Mouse (Mus musculus) heart, embryonic 13.5 days (tissue): ENCODE results near the gene March8. TPM values are rescaled to one million over a fixed set of nuclear protein-coding genes. Genes with fewer than 3 reads are reported as not detected.

ENCODE experiments used
- ATAC-seq: fragments of 200-750 bp; cut with Nextera tagmentation; 2 replicates; pipeline ENCODE4 v1.8.0; 2017; ENCODE audit warnings: moderate TSS enrichment; ENCODE audit not compliant: insufficient number of reproducible peaks, low FRiP score, low TSS enrichment; ENCODE audit errors: extremely low read depth
- H3K27ac ChIP-seq: fragments of 300-500 bp; sonication (generic); replicated peaks from 2 replicates; pipeline ENCODE4 v1.5.1; 2015; ENCODE audit warnings: moderate library complexity, mild to moderate bottlenecking, inconsistent platforms
- H3K27me3 ChIP-seq: fragments of 300-500 bp; sonication (generic); replicated peaks from 2 replicates; pipeline ENCODE4 v1.6.1; 2015; ENCODE audit warnings: mild to moderate bottlenecking, inconsistent platforms
- H3K36me3 ChIP-seq: fragments of 300-500 bp; sonication (generic); 2 replicates; pipeline ENCODE4 v1.6.1; 2015; ENCODE audit warnings: mild to moderate bottlenecking, inconsistent platforms
- H3K4me1 ChIP-seq: fragments of 300-500 bp; sonication (generic); 2 replicates; pipeline ENCODE4 v1.6.1; 2015; ENCODE audit warnings: inconsistent platforms
- H3K4me2 ChIP-seq: fragments of 300-500 bp; sonication (generic); 2 replicates; pipeline ENCODE4 v1.6.1; 2015; ENCODE audit warnings: inconsistent platforms, mild to moderate bottlenecking, moderate library complexity
- H3K4me3 ChIP-seq: fragments of 300-500 bp; sonication (generic); 2 replicates; pipeline ENCODE4 v1.5.1; 2015; ENCODE audit warnings: moderate library complexity, mild to moderate bottlenecking, inconsistent platforms
- H3K9ac ChIP-seq: fragments of 300-500 bp; sonication (generic); 2 replicates; pipeline ENCODE4 v1.6.1; 2015; ENCODE audit warnings: inconsistent platforms, mild to moderate bottlenecking, moderate library complexity
- H3K9me3 ChIP-seq: fragments of 300-500 bp; sonication (generic); 2 replicates; pipeline ENCODE4 v1.6.1; 2016; ENCODE audit warnings: inconsistent platforms
- whole genome bisulfite sequencing: fragments of 180-500 bp; shearing (Covaris S2); methylation state at CpG from one replicate; pipeline ENCODE4 v1.1.7; 2015; ENCODE audit warnings: mixed read lengths; 5-methylcytosine and 5-hydroxymethylcytosine counted together
- polyA plus RNA-seq: library from polyadenylated mRNA; unstranded; fragments of >200 nt; fragmentation: Nextera tagmentation; extraction: Ambion mirVana; gene quantifications from 2 replicates; pipeline ENCODE4 v1.2.1, GENCODE M21; 2015

The March8 gene
- polyA plus RNA-seq, 1 experiment from 2014 or later, result 22.6 TPM

GRCm38 (mm10) chr6:116410436-116410835 is 72.6 kb downstream of the March8 start:
- whole genome bisulfite sequencing, result 95% methylated on average over 10 of the region's 10 CpGs
- ATAC-seq, result no peak
- no peak overlapping the region for H3K4me2 ChIP-seq

GRCm38 (mm10) chr6:116411716-116412115 is 73.9 kb downstream of the March8 start:
- H3K9ac ChIP-seq, result no peak overlapping the region
- no peaks in the 10 kb centered on the region for H3K9me3 ChIP-seq
- 71% methylated on average over 3 of the region's 3 CpGs for WGBS
- H3K36me3 ChIP-seq, result peaks cover 18% of the 10 kb centered on the region
- H3K27ac ChIP-seq, result no peak overlapping the region
- H3K27me3 ChIP-seq, result no peaks in the 10 kb centered on the region
- peaks cover 13% of the 10 kb centered on the region for H3K4me1 ChIP-seq
- H3K4me2 ChIP-seq, result no peak overlapping the region
- no peak overlapping the region for H3K4me3 ChIP-seq
- no peak for ATAC-seq

More at GRCm38 (mm10) chr6:116410436-116410835, 72.6 kb downstream of the March8 start:
- Histone ChIP-seq H3K27ac (no peak overlapping the region), H3K9ac (no peak overlapping the region), H3K4me1 (peaks cover 8% of the 10 kb centered on the region), H3K36me3 (peaks cover 29% of the 10 kb centered on the region), H3K9me3 (no peaks in the 10 kb centered on the region), H3K27me3 (no peaks in the 10 kb centered on the region), H3K4me3 (no peak overlapping the region)

GRCm38 (mm10) chr6:116412546-116413325 is 74.9 kb downstream of the March8 start:
- Histone ChIP-seq H3K9ac (no peak overlapping the region), H3K4me3 (no peak overlapping the region), H3K4me2 (no peak overlapping the region), H3K4me1 (peaks cover 13% of the 10 kb centered on the region), H3K36me3 (peaks cover 10% of the 10 kb centered on the region), H3K27me3 (no peaks in the 10 kb centered on the region), H3K9me3 (no peaks in the 10 kb centered on the region), H3K27ac (no peak overlapping the region)
- no peak for ATAC-seq
- WGBS, result 90% methylated on average over 14 of the region's 14 CpGs

- 55% methylated on average over 12 of the region's 12 CpGs for WGBS
- H3K36me3 ChIP-seq, result peaks cover 6% of the 10 kb centered on the region
- H3K27me3 ChIP-seq, result no peaks in the 10 kb centered on the region
- peak overlapping the region; percentile 19; the same call in 1 of the 2 replicates for H3K4me2 ChIP-seq
- no peak for ATAC-seq
- peaks cover 13% of the 10 kb centered on the region for H3K4me1 ChIP-seq
- no peak overlapping the region for H3K4me3 ChIP-seq
- H3K27ac ChIP-seq, result no peak overlapping the region
- H3K9me3 ChIP-seq, result no peaks in the 10 kb centered on the region
- no peak overlapping the region for H3K9ac ChIP-seq
These were observed 77.4 kb downstream of the March8 start for GRCm38 (mm10) chr6:116415126-116415676.

- Histone ChIP-seq H3K4me2 (no peak overlapping the region), H3K27ac (no peak overlapping the region), H3K4me1 (peaks cover 13% of the 10 kb centered on the region), H3K36me3 (no peaks in the 10 kb centered on the region), H3K27me3 (no peaks in the 10 kb centered on the region), H3K9ac (no peak overlapping the region), H3K4me3 (no peak overlapping the region), H3K9me3 (no peaks in the 10 kb centered on the region)
- WGBS, result 86% methylated on average over 6 of the region's 6 CpGs
- ATAC-seq, result no peak
These were observed 78.3 kb downstream of the March8 start for GRCm38 (mm10) chr6:116416000-116416552.

- no peaks in the 10 kb centered on the region for H3K36me3 ChIP-seq
- no peak overlapping the region for H3K27ac ChIP-seq
- no peak for ATAC-seq
- H3K9me3 ChIP-seq, result no peaks in the 10 kb centered on the region
- H3K4me2 ChIP-seq, result no peak overlapping the region
- H3K4me3 ChIP-seq, result no peak overlapping the region
- 57% methylated on average over 6 of the region's 6 CpGs for WGBS
- H3K9ac ChIP-seq, result no peak overlapping the region
- H3K4me1 ChIP-seq, result peaks cover 13% of the 10 kb centered on the region
- no peaks in the 10 kb centered on the region for H3K27me3 ChIP-seq
These were observed 79.9 kb downstream of the March8 start for GRCm38 (mm10) chr6:116417518-116418315.

- 69% methylated on average over 1 of the region's 1 CpGs for WGBS
- ATAC-seq, result no peak
- Histone ChIP-seq H3K9me3 (no peaks in the 10 kb centered on the region), H3K36me3 (no peaks in the 10 kb centered on the region), H3K9ac (no peak overlapping the region), H3K4me3 (no peak overlapping the region), H3K4me2 (no peak overlapping the region), H3K27me3 (no peaks in the 10 kb centered on the region), H3K4me1 (peaks cover 13% of the 10 kb centered on the region), H3K27ac (no peak overlapping the region)
These were observed 80.7 kb downstream of the March8 start for GRCm38 (mm10) chr6:116418487-116418886.

- H3K36me3 ChIP-seq, result no peaks in the 10 kb centered on the region
- no peak overlapping the region for H3K4me2 ChIP-seq
- WGBS, result 55% methylated on average over 6 of the region's 6 CpGs
- no peaks in the 10 kb centered on the region for H3K9me3 ChIP-seq
- H3K4me3 ChIP-seq, result no peak overlapping the region
- no peak overlapping the region for H3K9ac ChIP-seq
- H3K27me3 ChIP-seq, result no peaks in the 10 kb centered on the region
- peaks cover 9% of the 10 kb centered on the region; the same call in 1 of the 2 replicates for H3K4me1 ChIP-seq
- H3K27ac ChIP-seq, result no peak overlapping the region
- ATAC-seq, result no peak
These were observed 81.9 kb downstream of the March8 start for GRCm38 (mm10) chr6:116419699-116420098.

- H3K27me3 ChIP-seq, result no peaks in the 10 kb centered on the region
- no peak for ATAC-seq
- H3K4me1 ChIP-seq, result peaks cover 7% of the 10 kb centered on the region; the same call in 1 of the 2 replicates
- no peaks in the 10 kb centered on the region for H3K36me3 ChIP-seq
- no peak overlapping the region for H3K4me2 ChIP-seq
- no peak overlapping the region for H3K27ac ChIP-seq
- H3K9me3 ChIP-seq, result no peaks in the 10 kb centered on the region
- H3K9ac ChIP-seq, result no peak overlapping the region
- 71% methylated on average over 10 of the region's 10 CpGs for WGBS
- no peak overlapping the region for H3K4me3 ChIP-seq
These were observed 82.4 kb downstream of the March8 start for GRCm38 (mm10) chr6:116420271-116420670.

GRCm38 (mm10) chr6:116422991-116423390 is 85.2 kb downstream of the March8 start:
- no peak for ATAC-seq
- H3K4me3 ChIP-seq, result no peak overlapping the region
- H3K4me2 ChIP-seq, result no peak overlapping the region
- peaks cover 3% of the 10 kb centered on the region; the same call in 1 of the 2 replicates for H3K27me3 ChIP-seq
- no peak overlapping the region for H3K27ac ChIP-seq
- H3K9ac ChIP-seq, result no peak overlapping the region
- H3K9me3 ChIP-seq, result no peaks in the 10 kb centered on the region
- H3K4me1 ChIP-seq, result no peaks in the 10 kb centered on the region
- WGBS, result 79% methylated on average over 7 of the region's 7 CpGs
- no peaks in the 10 kb centered on the region for H3K36me3 ChIP-seq

GRCm38 (mm10) chr6:116423664-116424063 is 85.8 kb downstream of the March8 start:
- no peak overlapping the region for H3K27ac ChIP-seq
- H3K9ac ChIP-seq, result no peak overlapping the region
- ATAC-seq, result no peak
- no peaks in the 10 kb centered on the region for H3K36me3 ChIP-seq
- no peak overlapping the region for H3K4me2 ChIP-seq
- 48% methylated on average over 2 of the region's 2 CpGs for WGBS
- H3K27me3 ChIP-seq, result peaks cover 3% of the 10 kb centered on the region; the same call in 1 of the 2 replicates
- H3K9me3 ChIP-seq, result no peaks in the 10 kb centered on the region
- H3K4me3 ChIP-seq, result no peak overlapping the region
- H3K4me1 ChIP-seq, result no peaks in the 10 kb centered on the region
